Mouse (Mus musculus) R1 (cell line): ENCODE results near the gene Add3.
A peak's percentile ranks its signal among the peaks of the same experiment; 100 is the strongest.

Experiments used
- DNase-seq: peaks from one replicate; pipeline ENCODE4 v3.0.0-alpha.2; 2018; ENCODE audit warnings: low read depth, low spot score

Add3 gene

DNA sequence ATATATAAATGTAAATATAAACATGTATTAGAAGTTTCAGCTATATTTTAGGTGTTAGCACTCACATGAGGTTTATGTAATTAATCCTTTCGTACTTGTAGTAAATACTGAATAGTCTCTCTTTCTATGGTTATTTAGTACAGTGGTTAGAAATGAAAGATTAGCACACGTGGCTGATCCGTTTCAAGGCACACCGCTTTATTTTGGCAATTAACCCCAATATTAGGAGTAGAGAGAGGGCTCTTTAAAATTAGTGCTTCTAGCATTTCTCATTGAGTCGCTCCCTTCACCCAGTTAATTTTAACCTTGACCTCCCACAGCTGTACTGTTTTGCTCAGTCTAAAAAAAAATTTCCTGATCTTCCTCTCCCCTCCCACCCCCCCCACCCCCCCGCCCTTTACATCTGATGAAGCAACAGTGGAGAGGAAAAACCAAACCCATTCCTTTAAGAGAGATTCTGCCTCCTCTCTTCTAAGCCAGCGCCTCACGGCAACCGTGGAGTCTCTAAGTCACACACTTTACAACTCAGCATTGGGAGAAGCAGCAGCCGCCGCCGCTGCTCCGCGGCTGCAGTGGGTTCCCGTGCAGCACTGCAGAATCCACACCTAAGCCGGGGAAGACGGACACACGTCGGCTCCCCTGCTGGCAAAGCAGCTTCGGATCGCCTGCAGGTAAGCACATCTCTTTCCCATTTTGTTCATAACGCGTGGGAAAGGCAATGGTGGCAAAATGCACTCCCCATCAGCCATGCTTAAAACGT is at the start of gene Add3:
TSS of gene Add3 (plus strand) at position 400 of the 760 bp plus-strand sequence.
- peak; percentile 22 for DNase-seq

DNA sequence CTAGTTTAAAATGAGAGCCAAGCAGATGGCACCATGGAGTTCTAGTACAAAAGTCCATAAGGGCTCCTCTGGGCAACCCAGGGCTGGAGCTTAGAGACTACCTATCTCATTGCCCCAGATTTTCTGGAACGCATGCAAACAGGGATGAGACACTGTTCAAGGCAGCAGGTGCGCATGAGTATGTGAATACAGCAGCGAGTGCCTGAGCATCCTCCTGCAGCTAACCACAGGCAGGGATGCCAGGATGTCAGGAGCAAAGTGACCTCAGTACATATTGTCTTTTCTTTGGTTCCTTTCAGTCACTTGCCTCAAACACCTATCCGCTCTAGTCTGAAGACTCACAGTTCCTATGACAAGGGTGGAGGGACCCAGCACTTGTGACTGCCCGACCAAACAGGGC is 49.6 kb upstream of the Add3 start:
- DNase-seq = no peak

DNA sequence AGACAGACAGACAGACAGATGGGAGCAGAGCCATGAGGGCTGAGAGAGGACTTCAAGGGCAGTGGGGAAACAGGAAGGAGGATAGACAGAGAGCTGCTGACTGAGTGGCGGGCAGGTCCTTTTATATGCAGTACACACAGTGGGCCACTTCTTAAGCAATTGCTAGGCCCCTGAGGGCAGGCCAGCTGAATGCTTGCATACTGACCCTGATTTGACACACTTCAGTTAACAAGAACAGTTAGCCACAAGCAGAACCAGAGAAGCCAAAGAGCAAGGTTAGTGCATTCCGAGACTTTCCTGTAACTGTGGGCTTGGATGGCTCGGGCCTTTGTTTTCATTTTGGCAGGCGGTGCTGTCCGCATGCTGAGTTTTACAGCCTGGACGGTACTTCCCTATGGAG is 48.0 kb upstream of the Add3 start:
- peak; percentile 37 for DNase-seq

DNA sequence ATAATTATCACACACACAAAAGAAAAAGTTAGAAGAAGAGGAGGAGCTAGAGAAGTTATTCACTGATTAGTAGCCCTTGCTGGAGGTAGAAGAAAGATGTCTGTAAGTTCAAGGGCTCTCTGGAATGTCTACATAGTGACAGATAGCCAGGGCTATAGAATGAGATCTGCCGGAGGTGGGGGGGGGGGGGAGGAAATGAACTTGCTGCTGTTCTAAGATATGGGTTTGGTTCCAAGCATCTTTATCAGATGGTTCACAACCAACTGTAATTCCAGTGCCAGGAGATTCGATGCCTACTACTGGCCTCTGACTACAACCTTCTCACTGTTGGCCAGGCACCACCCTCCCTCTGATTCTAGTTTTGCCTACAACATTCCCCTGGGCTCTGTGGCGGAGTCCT is 46.9 kb upstream of the Add3 start:
- no peak for DNase-seq

DNA sequence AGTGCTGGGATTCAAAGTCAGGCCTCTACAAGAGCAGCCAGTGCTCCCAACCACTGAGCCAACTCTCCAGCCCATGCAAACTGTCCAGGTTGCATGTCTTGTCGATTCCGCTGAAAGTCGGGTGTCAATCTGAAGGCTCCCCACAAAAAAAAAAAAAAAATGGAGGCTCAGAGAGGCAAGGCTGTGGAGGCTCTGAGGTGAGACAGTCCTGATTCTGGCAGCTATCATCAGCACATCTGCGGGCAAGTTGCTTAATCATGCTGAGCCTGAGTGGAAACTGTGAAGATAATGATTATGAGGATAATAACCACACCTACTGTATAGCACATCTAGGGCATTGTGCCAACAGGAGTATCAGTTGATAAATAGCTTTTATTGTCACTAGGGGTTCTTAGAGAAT is 45.6 kb upstream of the Add3 start:
- DNase-seq = no peak

DNA sequence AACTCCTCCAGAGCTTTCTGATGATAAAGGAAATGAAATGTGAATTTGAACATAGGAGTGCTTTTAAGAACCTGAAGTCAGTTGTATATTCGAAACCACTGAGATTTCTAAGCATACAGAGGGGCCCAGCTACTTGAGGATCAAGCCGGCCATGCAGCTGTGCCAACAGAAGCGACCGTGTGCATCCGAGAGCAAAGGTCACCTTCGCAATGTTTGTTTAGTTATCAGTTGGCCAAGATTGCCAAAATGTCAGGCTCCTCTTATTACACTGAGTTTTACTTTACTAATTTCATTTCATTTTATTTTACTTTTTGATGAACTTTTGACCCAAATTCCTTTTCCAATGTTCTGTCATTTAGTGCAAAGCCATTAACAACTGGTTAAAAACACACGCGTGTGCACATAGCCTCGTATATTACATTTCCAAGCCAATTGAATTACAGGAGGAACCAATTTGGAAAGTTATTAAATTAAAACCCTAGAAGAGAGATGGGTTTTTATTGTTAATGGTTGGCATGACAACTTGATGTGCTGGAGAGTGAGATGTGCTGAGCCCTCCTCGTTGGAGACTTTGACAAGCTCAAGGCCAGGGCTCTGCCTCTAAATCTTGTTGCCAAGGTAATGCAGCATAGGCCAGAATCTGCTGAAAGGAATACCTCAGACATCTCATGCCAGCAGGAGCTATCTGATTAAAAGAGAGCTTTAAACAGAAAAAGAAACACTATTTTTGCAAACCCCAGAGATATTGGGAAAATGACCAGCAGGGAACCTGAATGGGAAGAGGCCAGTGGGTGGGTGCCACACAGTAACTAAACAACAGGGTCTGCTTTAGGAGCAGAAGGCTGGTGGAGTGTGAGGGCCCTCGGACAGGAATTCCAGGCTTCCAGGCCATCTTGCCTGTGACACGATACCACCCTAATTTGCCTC is 38.6 kb upstream of the Add3 start:
- no peak for DNase-seq

DNA sequence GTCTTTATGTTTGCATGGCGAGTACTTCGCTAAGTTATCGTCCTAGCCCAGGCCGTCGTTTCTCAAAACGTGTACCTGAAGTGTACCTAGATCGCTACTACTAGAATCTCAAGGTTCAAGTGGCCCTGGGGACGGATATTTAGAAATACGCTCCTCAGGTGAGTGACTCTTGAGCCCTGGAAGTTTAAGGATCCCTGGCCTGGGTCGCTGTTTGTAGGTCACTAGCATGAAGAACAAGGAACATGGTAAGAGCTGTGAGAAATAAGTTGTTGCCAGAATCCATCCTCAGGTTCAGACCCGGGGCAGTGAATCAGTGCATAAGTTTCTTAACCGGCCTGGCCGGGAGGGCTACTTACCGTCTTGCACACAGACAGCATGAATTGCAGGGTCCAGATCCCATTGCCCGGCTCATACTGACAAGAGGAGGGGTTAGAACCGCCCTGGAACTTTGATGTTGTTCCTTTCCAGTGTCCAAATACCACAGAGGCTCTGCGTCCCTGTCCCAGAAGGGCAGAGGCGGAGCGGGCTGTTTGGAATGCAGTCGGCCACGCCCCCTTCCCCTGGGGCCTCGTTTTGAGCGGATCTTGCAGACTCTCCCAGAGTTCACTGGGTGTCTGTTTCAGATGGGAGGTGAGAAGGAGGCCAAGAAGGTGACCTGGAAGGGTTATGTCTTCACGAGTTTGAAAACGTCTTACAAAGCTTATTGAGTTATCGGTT is 34.7 kb upstream of the Add3 start:
- DNase-seq = peak; percentile 93

DNA sequence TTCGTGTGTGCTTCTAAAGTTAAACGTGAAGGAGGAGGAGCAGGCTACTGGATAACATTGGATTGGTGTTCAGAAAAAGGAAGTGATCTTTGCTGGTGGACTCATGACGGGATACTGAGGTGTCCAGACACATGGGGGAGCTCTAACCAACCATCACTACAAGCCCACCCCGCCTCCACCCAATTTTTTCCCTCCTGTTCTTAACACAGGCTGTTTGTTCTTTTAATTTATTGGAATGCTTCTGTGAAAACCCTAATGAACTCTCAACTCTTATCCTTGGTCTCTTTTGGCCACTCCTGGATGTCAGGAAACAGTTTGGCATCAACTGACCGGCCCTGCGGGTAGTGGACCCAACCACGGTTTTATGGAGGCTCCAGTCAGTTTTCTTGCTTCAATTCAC is 33.3 kb upstream of the Add3 start:
- DNase-seq = no peak

DNA sequence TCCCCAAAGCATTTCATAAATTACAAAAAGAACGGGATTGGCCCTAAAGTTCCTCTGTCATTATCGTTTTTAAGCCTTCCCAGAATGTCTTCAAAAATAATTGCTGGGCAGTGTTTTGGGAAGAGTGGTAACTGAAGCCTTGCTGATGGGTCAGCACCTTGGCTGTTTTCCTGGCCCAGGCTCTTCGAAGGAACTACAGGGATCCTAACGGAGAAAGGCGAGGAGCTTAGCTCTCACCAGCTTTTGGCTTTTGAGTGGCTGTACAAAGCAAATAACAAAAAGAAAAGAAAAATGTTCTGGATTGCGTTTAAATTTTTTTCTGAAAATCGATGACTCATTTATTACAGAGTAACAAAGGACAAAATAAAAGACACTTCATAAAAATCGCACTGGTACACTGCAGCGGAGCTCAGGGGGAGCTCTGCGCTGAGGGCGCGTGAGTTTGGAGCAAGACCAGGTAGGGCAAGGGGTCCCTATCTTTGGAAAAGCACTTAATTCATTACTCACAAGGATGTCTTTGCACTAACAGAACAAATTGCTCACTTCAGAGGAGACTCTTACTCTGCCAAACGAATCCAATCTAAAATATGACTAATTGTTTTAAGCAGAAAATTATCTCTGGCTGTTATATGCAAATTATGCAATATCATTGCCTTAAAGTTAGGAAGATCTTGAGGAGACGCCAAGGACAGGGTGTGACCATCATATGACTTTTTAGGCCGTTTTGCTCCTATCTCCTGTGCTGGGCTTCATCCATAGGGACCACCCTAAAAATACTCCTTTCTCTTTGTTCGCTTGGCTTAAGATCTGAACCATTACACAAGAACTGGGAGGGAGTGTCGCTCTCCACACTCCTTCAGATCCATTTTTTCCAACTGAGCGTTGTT is 32.6 kb upstream of the Add3 start:
- DNase-seq = no peak

DNA sequence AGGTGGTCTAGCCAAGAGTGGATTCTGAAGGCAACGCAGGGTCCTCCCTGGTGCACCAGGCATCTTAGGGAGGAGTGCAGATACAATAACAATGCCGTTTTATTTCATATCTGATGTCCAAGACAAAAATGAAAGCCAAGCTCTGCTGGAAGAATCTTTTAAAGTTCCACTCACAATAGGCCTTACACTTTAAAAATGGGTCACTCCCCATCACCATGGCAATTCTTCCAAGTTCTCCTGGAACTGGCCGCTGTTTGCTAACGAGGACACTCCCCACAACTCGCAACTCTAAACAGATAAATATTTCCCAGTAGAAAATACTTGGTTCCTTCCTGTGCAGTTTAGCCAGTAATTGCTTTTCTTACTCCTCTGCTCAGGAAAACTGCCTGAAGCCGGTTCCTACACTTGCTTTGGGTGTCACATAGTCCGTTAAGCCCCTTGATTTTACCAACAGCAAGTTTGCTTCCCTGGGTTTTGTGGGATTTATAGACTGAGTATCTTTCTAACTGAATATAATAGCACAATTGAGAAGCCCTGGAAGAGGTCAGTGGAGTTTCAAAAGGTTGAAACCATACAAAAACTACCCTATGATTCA is 28.1 kb upstream of the Add3 start:
- no peak for DNase-seq

DNA sequence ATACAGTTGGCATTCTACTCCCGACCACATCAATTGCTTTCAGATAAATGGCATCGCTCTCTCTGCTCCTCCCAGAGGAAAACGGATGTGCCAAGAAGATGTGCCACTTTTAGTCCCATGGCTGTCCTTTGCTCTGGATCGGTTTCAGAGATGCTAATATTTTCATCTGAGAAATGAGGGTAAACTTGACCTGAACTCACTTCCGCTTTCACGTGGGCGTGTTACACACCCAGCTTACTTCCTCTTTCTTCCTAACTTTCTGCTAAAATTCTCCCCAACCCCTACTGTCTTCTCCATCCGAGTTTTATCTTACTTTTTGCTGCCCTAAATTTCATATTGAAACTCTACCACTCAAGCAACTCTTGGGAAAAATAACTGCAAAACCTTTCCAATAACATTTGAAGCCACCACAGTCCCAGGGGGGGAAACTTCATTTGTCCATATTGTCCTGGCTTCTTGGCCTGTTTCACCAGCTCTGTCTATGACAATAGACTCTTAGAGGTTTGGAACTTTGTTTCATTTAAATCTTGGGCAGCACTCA is 20.9 kb upstream of the Add3 start:
- DNase-seq = no peak

DNA sequence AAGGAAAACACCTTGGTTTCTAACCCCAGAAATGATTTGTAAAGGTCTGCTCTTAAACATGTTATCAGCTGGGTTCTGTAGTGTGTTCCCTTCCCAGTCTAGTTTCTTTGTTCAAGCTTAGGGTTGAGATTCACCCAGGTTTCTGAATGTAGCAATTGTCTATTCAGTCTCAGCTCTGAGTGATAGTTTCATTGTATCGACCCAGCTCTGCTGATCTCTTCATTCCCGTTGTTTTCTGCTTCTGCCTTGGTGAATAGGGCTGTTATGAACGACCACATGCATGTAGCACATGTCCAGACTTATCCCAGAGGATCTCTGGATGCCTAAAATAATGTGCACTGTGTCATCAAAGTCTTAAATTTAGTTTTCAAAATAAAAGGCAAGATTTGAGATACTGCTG is 19.8 kb upstream of the Add3 start:
- no peak for DNase-seq

DNA sequence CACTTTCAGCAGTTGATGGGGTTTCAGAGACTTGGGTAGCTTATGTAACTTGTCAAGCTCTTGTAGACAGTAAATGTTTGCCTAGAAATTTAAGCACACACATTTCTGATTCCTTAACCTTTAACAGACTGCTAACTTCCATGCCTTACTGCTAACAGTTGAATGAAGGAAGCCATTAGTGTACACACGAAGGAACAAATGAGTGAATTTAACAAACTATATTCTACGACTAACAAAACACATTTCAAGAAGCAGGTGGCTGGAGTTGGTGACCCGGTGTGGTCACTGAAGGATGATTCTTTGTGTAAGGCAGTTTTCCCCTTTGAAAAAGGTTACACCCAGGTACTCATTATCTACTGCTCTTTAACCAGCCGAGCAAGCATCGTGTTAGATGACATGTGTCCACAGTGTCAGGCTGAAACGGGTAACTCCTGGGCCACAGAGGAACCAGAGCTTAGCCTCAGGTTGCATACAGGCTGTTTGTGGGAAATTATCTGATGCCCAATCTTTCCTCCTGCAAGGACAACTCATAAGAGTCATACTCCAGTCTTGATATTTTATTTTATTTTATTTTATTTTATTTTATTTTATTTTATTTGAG is 17.5 kb upstream of the Add3 start:
- no peak for DNase-seq

DNA sequence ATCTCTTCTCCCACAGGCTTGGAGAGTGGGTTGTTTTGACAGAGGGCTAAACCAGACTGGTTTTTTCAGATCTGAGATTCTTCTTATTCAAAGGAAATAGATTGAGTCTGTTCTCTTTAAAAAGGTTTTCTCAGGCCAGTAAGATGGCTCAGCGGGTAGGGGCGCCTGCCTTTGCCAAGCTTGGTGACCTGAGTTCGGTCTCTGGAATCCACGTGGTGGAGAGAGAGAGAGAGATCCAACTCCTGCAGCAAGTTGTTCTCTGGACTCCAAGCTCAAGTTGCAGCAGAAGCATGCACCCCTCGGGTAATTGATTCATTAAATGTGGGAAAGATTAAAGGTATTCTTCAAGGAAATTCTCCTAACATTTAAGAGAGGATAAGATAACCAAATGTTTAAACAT is 16.9 kb upstream of the Add3 start:
- no peak for DNase-seq

DNA sequence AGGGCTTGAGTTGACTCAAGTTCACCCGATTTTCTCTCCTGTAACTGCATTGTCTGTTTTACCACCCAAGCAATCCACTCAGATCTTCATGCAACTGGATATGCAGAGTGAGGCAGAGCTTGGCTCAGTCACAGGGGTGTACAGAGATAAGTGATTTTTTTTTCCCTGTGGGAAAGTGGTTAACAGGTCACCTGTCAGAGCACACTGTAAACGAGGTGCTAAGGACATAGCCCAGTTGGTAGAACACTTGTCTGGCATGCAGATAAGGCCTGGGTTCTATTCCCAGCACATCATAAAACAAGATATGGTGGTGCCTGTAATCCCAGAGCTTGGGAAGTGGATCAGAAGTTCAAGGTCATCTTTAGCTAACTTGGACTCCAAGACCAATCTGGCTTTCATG is 14.6 kb upstream of the Add3 start:
- no peak for DNase-seq

DNA sequence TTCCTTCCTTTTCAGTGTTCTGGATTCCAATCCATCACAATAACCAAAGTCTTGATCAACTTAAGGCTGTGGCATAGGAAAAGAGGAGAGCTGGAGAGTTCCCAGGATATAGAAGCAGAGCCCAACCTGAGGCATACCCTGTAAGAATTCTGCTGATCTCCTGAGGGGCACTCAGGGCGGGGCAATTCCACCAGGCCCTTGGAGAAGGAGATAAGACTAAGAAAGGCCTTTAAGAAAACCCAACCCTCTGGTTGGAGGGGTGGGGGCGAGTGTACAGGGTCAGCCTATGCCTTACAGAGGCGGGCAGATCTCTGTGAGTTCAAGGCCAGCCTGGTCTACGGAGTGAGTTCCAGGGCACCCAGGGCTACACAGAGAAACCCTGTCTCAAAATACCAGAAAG is 13.7 kb upstream of the Add3 start:
- no peak for DNase-seq

DNA sequence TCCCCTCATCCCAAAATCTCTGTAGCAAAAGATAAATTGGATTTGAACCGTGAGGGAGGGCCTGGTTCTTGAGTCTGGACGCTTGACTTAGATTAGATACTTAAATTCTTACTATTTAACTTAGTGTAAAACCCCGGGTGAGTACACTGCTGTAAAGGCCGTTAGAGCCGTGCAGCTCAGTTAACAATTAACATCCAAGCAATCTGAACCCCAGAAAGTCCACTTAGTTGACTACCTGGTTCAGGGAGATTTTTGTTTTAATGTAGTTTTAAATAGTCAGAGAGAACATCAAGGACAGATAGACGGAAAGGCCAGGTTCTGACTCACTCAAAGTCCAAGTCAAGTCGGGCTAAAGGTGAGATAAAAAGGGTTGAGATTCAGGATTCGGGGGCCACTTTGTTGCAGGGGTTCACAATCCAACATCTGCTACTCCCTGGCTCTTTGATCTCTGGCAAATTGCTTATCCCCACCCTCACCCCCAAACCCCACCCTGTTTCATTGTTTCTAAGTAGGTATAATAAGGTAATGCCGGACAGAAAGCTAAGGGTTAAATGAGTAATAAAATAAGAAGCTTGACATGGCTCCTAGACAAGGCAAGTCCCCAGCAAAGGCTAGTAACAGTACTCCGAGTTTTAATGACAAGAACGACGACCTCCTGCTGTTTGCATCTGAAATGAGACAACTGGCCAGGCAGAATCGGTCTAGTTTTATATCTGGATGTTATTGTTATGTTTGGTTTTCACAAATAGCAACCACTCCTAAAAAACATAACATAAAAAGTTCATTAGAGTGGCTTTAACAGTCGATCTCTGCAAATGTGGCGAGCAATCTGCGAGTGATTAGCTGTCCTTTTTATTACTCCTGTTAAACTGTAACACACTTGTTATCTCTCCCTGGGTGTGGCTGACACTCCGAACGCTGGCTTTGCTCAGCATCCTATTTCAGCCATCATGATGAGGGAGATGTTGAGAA is 12.6 kb upstream of the Add3 start:
- DNase-seq = no peak

DNA sequence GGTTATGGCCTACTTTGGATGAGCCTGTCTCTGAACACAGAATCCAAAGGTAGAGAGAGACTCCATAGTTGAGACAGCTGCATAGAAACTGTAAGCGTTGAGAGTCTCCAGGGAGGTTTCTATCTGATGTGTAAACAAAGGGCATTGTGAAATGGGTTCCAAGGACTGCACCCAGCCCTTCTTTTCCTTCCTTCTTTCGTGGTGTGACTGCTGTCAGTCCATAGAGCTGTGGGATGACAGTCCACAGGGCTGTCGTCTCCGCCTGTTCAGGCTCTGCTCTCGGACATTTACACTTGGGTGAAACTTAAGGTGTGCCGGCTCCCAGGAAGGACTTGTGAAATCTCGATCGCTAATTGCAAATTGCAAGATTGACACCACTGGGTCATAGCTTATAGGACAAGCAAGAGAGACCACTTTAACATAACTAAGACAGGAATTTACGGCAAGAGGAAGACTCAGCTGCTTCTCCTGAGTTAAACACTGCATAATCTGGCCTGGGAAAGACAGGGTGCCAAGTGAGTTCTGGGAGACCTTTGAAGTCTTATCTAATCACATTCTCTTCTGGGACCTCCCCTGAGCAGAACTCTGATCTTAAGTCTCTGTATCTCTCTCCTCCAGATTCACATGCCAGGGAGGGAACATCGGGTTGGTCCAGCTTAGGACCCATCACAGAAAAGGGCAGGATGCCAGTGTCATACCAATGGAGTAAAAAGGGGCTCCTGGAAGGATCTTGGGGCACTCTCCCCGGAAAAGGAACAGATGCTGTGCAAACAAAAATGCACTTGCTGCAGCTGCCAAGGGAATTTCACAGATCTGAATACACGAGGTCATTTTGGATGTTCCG is 11.5 kb upstream of the Add3 start:
- DNase-seq = no peak
